Mouse (Mus musculus) olfactory bulb, adult 2 months (tissue): ENCODE data around the gene Hexim1.

ENCODE experiments used
- CTCF ChIP-seq: fragments of 200-500 bp; IDR thresholded peaks from 2 replicates; pipeline ENCODE4 v1.5.1; 2012; ENCODE audit warnings: low read depth, mild to moderate bottlenecking, low read length, moderate library complexity; ENCODE audit not compliant: insufficient read depth
- POLR2A ChIP-seq: fragments of 200-500 bp; IDR thresholded peaks from 2 replicates; pipeline ENCODE4 v1.6.1; 2012; ENCODE audit warnings: mild to moderate bottlenecking, low read depth, low read length, moderate library complexity; ENCODE audit not compliant: insufficient read depth

- no peak for TF ChIP-seq CTCF
- no peak for TF ChIP-seq POLR2A
These were observed 41.8 kb upstream of the Hexim1 start for GRCm38 (mm10) chr11:103074121-103074650.
